Mouse (Mus musculus): Measurements from ENCODE around the gene Sox5. TPM values are rescaled to one million over a fixed set of nuclear protein-coding genes. Genes with fewer than 3 reads are reported as not detected.
A peak's percentile ranks its signal among the peaks of the same experiment; 100 is the strongest.

The Sox5 gene
- polyA plus RNA-seq, 1 experiment from 2014 or later, result 29.7 TPM

- no peaks in the 10 kb centered on the region for H3K36me3 ChIP-seq (ENCODE audit: control insufficient read depth, insufficient read depth, low read length)
- 4% methylated on average over 9 of the region's 9 CpGs for WGBS
- no peaks in the 10 kb centered on the region for H3K27me3 ChIP-seq (ENCODE audit: control insufficient read depth, insufficient read depth, low read length)
- no peak overlapping the region for H3K9ac ChIP-seq (replicated peaks; ENCODE audit: low read length)
- DNase-seq (peak; percentile 71), ATAC-seq (ENCODE audit: low FRiP score, low TSS enrichment) (peak; percentile 53; the same call in 1 of the 2 replicates)
- no peak overlapping the region for H3K4me3 ChIP-seq (replicated peaks; ENCODE audit: low read depth, low read length)
- peak overlapping the region; percentile 60 for H3K27ac ChIP-seq (replicated peaks; ENCODE audit: low read depth, low read length)
- H3K4me1 ChIP-seq (ENCODE audit: control insufficient read depth, insufficient read depth, low read length), result peaks cover 12% of the 10 kb centered on the region
- H3K4me2 ChIP-seq (ENCODE audit: low read length), result peak overlapping the region; percentile 23
- no peaks in the 10 kb centered on the region for H3K9me3 ChIP-seq (ENCODE audit: control insufficient read depth, low read length)
Observed at GRCm38 (mm10) chr6:144154892-144155424, 626.8 kb downstream of the Sox5 start.

- Histone ChIP-seq H3K36me3 (ENCODE audit: control insufficient read depth, insufficient read depth, low read length) (no peaks in the 10 kb centered on the region), H3K27ac (replicated peaks; ENCODE audit: low read depth, low read length) (no peak overlapping the region), H3K4me3 (replicated peaks; ENCODE audit: low read depth, low read length) (no peak overlapping the region), H3K9ac (replicated peaks; ENCODE audit: low read length) (no peak overlapping the region), H3K9me3 (ENCODE audit: control insufficient read depth, low read length) (no peaks in the 10 kb centered on the region), H3K27me3 (ENCODE audit: control insufficient read depth, insufficient read depth, low read length) (no peaks in the 10 kb centered on the region), H3K4me2 (ENCODE audit: low read length) (no peak overlapping the region), H3K4me1 (ENCODE audit: control insufficient read depth, insufficient read depth, low read length) (peaks cover 17% of the 10 kb centered on the region)
- ATAC-seq (ENCODE audit: low FRiP score, low TSS enrichment), result no peak
- WGBS, result 44% methylated on average over 3 of the region's 3 CpGs
- no peak for DNase-seq
Observed at GRCm38 (mm10) chr6:144151957-144152356, 629.8 kb downstream of the Sox5 start.

GRCm38 (mm10) chr6:144151075-144151474 is 630.7 kb downstream of the Sox5 start:
- Histone ChIP-seq H3K9ac (replicated peaks; ENCODE audit: low read length) (no peak overlapping the region), H3K9me3 (ENCODE audit: control insufficient read depth, low read length) (no peaks in the 10 kb centered on the region), H3K36me3 (ENCODE audit: control insufficient read depth, insufficient read depth, low read length) (no peaks in the 10 kb centered on the region), H3K27ac (replicated peaks; ENCODE audit: low read depth, low read length) (no peak overlapping the region), H3K4me1 (ENCODE audit: control insufficient read depth, insufficient read depth, low read length) (peaks cover 17% of the 10 kb centered on the region), H3K4me3 (replicated peaks; ENCODE audit: low read depth, low read length) (no peak overlapping the region), H3K4me2 (ENCODE audit: low read length) (no peak overlapping the region), H3K27me3 (ENCODE audit: control insufficient read depth, insufficient read depth, low read length) (no peaks in the 10 kb centered on the region)
- DNase-seq (peak; percentile 47), ATAC-seq (ENCODE audit: low FRiP score, low TSS enrichment) (no peak)
- 34% methylated on average over 10 of the region's 10 CpGs for WGBS

- Histone ChIP-seq H3K4me3 (replicated peaks; ENCODE audit: low read depth, low read length) (no peak overlapping the region), H3K4me1 (ENCODE audit: control insufficient read depth, insufficient read depth, low read length) (no peaks in the 10 kb centered on the region), H3K27ac (replicated peaks; ENCODE audit: low read depth, low read length) (no peak overlapping the region), H3K9ac (replicated peaks; ENCODE audit: low read length) (no peak overlapping the region), H3K4me2 (ENCODE audit: low read length) (no peak overlapping the region), H3K9me3 (ENCODE audit: control insufficient read depth, low read length) (no peaks in the 10 kb centered on the region), H3K36me3 (ENCODE audit: control insufficient read depth, insufficient read depth, low read length) (no peaks in the 10 kb centered on the region), H3K27me3 (ENCODE audit: control insufficient read depth, insufficient read depth, low read length) (no peaks in the 10 kb centered on the region)
- DNase-seq, result no peak
- 93% methylated on average over 5 of the region's 5 CpGs for WGBS
- ATAC-seq (ENCODE audit: low FRiP score, low TSS enrichment), result no peak
Observed at GRCm38 (mm10) chr6:144137397-144137796, 644.4 kb downstream of the Sox5 start.

- Histone ChIP-seq H3K27ac (replicated peaks; ENCODE audit: low read depth, low read length) (no peak overlapping the region), H3K4me1 (ENCODE audit: control insufficient read depth, insufficient read depth, low read length) (no peaks in the 10 kb centered on the region)
Observed at GRCm38 (mm10) chr6:144136894-144137293, 644.9 kb downstream of the Sox5 start.

GRCm38 (mm10) chr6:144129927-144130326 is 651.9 kb downstream of the Sox5 start:
- H3K27me3 ChIP-seq (ENCODE audit: control insufficient read depth, insufficient read depth, low read length), result no peaks in the 10 kb centered on the region
- 0 out of 2 replicates have a peak, but pooled peaks cover 4% of the 10 kb centered on the region for H3K4me1 ChIP-seq (ENCODE audit: control insufficient read depth, insufficient read depth, low read length)
- ATAC-seq (ENCODE audit: low FRiP score, low TSS enrichment), result no peak
- 94% methylated on average over 12 of the region's 12 CpGs for WGBS
- H3K9me3 ChIP-seq (ENCODE audit: control insufficient read depth, low read length), result no peaks in the 10 kb centered on the region
- no peak for DNase-seq
- H3K36me3 ChIP-seq (ENCODE audit: control insufficient read depth, insufficient read depth, low read length), result no peaks in the 10 kb centered on the region
- H3K4me2 ChIP-seq (ENCODE audit: low read length), result no peak overlapping the region
- H3K9ac ChIP-seq (replicated peaks; ENCODE audit: low read length), result no peak overlapping the region
- H3K27ac ChIP-seq (replicated peaks; ENCODE audit: low read depth, low read length), result no peak overlapping the region
- no peak overlapping the region for H3K4me3 ChIP-seq (replicated peaks; ENCODE audit: low read depth, low read length)

More at GRCm38 (mm10) chr6:144136894-144137293, 644.9 kb downstream of the Sox5 start:
- Histone ChIP-seq H3K4me2 (ENCODE audit: low read length) (no peak overlapping the region), H3K36me3 (ENCODE audit: control insufficient read depth, insufficient read depth, low read length) (no peaks in the 10 kb centered on the region), H3K9ac (replicated peaks; ENCODE audit: low read length) (no peak overlapping the region), H3K9me3 (ENCODE audit: control insufficient read depth, low read length) (no peaks in the 10 kb centered on the region), H3K27me3 (ENCODE audit: control insufficient read depth, insufficient read depth, low read length) (no peaks in the 10 kb centered on the region), H3K4me3 (replicated peaks; ENCODE audit: low read depth, low read length) (no peak overlapping the region)
- ATAC-seq (ENCODE audit: low FRiP score, low TSS enrichment) (no peak), DNase-seq (no peak)
- 90% methylated on average over 4 of the region's 4 CpGs for WGBS

- WGBS, result 97% methylated on average over 1 of the region's 1 CpGs
- H3K27ac ChIP-seq (replicated peaks; ENCODE audit: low read depth, low read length), result no peak overlapping the region
- no peaks in the 10 kb centered on the region for H3K4me1 ChIP-seq (ENCODE audit: control insufficient read depth, insufficient read depth, low read length)
- no peak for ATAC-seq (ENCODE audit: low FRiP score, low TSS enrichment)
- no peaks in the 10 kb centered on the region for H3K27me3 ChIP-seq (ENCODE audit: control insufficient read depth, insufficient read depth, low read length)
- no peaks in the 10 kb centered on the region for H3K9me3 ChIP-seq (ENCODE audit: control insufficient read depth, low read length)
- no peak overlapping the region for H3K4me2 ChIP-seq (ENCODE audit: low read length)
- DNase-seq, result no peak
- H3K36me3 ChIP-seq (ENCODE audit: control insufficient read depth, insufficient read depth, low read length), result no peaks in the 10 kb centered on the region
- H3K9ac ChIP-seq (replicated peaks; ENCODE audit: low read length), result no peak overlapping the region
- no peak overlapping the region for H3K4me3 ChIP-seq (replicated peaks; ENCODE audit: low read depth, low read length)
Observed at GRCm38 (mm10) chr6:144119961-144120360, 661.8 kb downstream of the Sox5 start.

GRCm38 (mm10) chr6:144116646-144117045 is 665.1 kb downstream of the Sox5 start:
- Histone ChIP-seq H3K27me3 (ENCODE audit: control insufficient read depth, insufficient read depth, low read length) (no peaks in the 10 kb centered on the region), H3K4me3 (replicated peaks; ENCODE audit: low read depth, low read length) (no peak overlapping the region), H3K4me2 (ENCODE audit: low read length) (no peak overlapping the region), H3K27ac (replicated peaks; ENCODE audit: low read depth, low read length) (no peak overlapping the region), H3K36me3 (ENCODE audit: control insufficient read depth, insufficient read depth, low read length) (no peaks in the 10 kb centered on the region), H3K9ac (replicated peaks; ENCODE audit: low read length) (no peak overlapping the region), H3K9me3 (ENCODE audit: control insufficient read depth, low read length) (no peaks in the 10 kb centered on the region), H3K4me1 (ENCODE audit: control insufficient read depth, insufficient read depth, low read length) (0 out of 2 replicates have a peak, but pooled peaks cover 2% of the 10 kb centered on the region)
- DNase-seq (no peak), ATAC-seq (ENCODE audit: low FRiP score, low TSS enrichment) (no peak)
- WGBS, result 84% methylated on average over 6 of the region's 6 CpGs

GRCm38 (mm10) chr6:144111561-144111960 is 670.2 kb downstream of the Sox5 start:
- Histone ChIP-seq H3K36me3 (ENCODE audit: control insufficient read depth, insufficient read depth, low read length) (no peaks in the 10 kb centered on the region), H3K4me3 (replicated peaks; ENCODE audit: low read depth, low read length) (no peak overlapping the region), H3K9ac (replicated peaks; ENCODE audit: low read length) (no peak overlapping the region), H3K4me2 (ENCODE audit: low read length) (no peak overlapping the region), H3K9me3 (ENCODE audit: control insufficient read depth, low read length) (no peaks in the 10 kb centered on the region), H3K27me3 (ENCODE audit: control insufficient read depth, insufficient read depth, low read length) (no peaks in the 10 kb centered on the region), H3K4me1 (ENCODE audit: control insufficient read depth, insufficient read depth, low read length) (0 out of 2 replicates have a peak, but pooled peaks cover 13% of the 10 kb centered on the region), H3K27ac (replicated peaks; ENCODE audit: low read depth, low read length) (peak overlapping the region; percentile 22; the same call in 1 of the 2 replicates)
- ATAC-seq (ENCODE audit: low FRiP score, low TSS enrichment) (no peak), DNase-seq (peak; percentile 49)
- WGBS, result 57% methylated on average over 6 of the region's 6 CpGs

Data from midbrain, embryonic 14.5 days (tissue).